Mouse (Mus musculus) telencephalon, adult 2 months (tissue): Measurements from ENCODE around the gene Dcaf1.

Source experiments
- DNase-seq: peaks from one replicate; pipeline ENCODE4 v3.0.0-alpha.2; 2011; ENCODE audit warnings: low read depth, low spot score

Dcaf1 gene

DNA sequence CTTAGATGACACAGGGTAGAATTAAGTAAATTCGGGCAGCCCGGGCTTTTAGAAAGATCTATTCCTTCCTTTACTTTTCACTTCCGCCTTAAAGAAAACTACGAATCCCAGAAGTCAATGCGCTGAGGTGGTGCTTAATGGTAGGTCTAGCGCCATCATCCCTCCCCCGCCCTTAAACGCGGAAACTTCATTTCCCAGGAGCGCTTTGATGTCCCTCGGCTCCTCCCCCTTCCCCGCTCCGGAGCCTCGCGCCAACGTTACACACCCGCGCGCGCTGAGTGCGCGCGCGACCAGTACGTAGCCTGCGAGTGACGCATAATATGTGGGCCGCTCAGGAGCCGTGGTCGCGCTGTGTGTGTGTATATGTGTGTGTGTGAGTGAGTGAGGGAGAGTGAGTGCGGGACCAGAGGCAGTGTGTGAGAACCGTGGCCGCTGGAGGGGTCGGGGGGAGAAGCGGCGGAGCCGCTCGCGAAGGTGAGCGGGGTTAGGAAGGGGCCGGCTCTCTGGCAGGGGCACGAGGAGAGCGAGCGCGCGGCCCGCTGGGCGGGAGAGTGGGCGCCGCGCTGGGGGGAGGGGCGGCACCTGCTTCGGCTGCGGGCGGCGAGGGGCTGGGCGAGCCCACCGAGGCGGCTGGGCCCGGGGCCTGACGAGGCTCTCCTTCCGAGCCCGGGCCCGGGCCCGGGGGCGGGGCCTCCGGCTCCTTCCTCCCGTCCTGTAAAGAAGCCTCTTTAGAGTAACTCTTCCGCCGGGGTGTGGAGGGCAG lies at the start of gene Dcaf1:
Dcaf1 (plus strand) TSS at position 257 of the 763 bp plus-strand sequence.
- peak; percentile 99 for DNase-seq

DNA sequence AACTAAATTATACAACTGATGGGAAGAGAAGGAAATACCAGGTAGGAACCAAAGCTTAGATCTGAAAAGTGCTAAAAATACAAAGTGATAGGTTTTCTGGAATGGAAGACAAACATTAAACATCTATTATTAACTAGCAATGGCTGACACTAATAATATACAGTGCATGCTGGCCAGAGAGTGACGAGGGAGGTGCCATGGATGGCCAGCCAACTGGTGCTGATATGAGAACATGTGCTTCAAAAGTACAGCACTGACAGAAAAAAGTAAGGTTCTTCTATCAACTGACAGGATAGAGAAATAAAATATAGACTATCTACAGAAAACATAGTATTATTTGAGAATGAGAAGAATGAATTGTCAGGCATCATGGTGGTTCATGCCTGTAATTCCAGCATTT lies 45.6 kb upstream of the Dcaf1 start:
- no peak for DNase-seq

DNA sequence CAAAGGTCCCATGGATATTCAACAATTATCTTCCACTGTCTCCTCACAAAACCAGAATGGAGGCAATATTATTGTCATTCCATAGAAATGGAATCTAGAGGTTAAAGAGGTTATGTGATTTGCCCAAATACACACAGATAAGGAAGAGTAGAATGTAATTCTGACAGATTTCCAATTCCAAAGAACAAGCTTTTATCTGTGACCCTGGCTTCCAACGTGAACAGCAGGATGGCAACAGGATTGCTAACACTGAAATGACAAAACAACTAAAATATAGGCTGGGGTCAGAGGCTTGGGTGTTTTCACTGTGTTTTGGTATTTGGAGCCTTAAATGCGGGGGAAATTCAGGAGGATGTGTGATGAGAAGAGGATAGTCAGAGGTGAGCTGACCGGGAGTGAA lies 44.3 kb upstream of the Dcaf1 start:
- DNase-seq, result no peak

DNA sequence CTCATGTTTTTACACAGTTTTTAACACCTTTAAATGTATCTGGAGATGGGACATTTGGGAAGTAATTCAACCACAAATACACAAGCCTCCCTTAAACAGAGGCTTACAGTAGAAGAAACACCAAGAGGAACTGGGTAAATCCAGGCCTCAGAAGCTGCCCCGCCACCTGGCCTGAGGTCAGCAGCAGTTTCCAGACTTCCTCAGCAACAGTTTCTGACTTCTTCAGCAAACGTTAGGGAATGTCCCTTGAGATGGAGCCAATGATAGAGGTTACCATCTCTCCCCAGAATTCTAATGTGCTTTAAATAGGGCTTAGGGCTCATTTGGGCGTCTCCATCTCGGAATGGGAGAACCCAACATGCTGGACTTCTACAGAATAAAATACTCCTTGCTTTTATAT lies 43.4 kb upstream of the Dcaf1 start:
- DNase-seq, result no peak

DNA sequence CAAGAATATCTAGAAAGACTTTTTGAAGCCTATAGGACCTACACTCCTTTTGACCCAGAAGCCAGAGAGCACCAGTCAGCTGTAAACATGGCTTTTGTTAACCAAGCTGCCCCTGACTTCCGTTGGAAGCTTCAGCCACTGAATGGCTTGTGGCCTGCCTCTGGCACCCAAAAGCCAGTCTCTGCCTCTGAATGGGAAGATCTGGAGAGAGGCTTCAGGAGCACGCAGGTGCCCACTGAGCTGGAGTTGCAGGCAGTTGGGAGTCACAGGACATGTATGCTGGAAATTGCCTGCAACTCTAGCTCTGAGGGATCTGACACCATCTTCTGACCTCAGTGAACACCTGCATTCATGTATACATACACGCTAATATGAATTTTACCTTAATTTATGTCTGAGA lies 41.6 kb upstream of the Dcaf1 start:
- no peak for DNase-seq

DNA sequence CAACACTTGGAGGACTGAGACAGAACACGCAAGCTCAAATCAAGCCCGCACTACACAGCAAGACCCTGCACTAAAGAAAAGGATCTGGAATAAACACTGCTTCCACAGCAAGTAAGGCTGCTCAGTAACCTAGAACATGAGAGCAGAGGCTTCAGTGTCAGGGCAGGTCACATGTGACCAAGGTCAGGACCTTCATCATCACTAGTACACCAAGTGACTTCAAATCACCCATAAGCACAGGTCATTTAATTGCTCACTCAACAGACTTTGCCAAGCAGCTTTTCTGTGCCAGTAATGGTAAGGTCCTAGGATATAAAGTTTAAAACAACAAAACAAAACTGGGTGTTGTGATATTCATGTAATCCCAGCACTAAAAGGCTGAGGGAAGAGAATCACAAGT lies 38.1 kb upstream of the Dcaf1 start:
- DNase-seq, result no peak

DNA sequence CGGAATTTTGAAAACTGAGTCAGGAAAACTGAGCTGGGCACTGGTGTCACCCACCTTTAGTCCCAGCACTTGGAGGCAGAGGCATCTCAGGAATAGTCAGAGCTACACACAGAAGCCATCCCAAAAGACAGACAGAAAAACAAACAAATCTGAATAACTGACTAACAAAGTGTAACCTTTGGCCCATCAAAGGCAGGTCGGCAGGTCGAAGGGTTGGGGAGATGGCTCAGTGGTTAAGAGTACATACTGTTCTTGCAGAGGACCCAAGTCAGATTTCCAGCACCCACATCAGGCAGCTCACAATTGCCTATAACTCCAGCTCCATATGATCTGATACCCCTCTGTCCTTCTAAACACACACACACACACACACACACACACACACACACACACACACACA lies 36.5 kb upstream of the Dcaf1 start:
- DNase-seq, result no peak

DNA sequence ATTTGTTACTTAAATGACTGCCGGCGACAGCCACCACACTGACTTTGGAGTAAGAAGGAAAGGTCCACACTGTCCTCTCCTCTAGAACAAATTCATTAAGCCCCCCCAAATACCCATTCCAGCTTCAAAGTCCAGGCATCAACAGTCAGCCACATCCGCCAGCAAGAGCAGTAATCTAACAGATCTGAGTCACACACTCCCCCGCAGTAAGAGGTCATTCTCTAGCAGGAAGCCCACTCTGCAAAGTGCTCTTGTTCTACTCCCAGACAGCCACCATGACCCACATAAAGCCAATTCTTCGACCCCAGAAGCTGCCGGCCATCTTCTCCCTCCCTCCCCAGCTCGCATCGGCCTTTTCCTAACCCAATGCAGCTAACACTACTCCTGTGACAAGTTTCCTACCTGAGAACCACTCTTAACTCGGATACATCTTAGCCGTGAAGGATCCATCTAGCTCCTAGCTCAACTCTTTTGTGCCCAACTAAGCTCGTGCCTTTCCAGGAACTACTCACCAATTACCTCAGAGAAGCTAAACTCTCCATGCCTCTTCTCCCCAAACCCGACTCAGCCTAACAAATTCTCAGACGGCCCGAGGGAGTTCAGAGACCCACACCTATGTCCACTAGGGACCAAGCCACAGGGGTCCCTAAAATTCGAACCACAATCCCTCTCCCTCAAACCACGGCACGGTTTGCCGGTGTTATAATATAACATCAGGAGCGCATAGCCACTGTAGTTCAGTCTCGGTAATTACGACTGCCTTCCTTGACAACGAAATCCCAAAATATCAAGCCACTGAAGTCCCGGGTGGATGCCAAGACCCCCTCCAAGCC lies 33.5 kb upstream of the Dcaf1 start:
- DNase-seq, result no peak

DNA sequence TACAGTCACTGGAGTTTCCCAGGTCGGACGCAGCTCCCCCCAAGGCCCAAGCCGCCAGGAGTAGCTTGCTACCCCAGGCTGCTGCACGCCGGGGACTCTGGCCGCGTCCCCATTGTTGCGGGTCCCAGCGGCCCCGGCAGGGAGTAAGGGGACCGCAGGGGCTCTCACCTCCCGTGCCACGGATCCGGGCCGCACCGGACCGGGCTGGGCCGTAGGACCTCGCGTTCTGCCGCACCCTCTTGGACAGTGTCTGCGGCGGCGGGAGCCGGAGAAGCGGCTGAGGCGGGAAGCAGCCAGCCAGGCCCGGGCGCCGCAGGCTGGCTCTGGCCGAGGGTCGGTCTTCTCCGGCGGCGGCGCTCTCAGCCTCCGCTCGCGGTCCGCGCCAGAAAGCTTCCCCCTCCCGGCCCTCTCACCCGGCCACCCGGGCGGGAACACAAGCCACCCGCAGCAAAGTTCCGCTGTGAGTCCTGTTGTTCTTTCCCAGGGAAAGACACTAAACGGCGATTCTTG lies 32.8 kb upstream of the Dcaf1 start, which contains the start of gene Rad54l2:
Rad54l2 (minus strand) TSS at position 383 of the 510 bp plus-strand sequence.
- peak; percentile 60 for DNase-seq

DNA sequence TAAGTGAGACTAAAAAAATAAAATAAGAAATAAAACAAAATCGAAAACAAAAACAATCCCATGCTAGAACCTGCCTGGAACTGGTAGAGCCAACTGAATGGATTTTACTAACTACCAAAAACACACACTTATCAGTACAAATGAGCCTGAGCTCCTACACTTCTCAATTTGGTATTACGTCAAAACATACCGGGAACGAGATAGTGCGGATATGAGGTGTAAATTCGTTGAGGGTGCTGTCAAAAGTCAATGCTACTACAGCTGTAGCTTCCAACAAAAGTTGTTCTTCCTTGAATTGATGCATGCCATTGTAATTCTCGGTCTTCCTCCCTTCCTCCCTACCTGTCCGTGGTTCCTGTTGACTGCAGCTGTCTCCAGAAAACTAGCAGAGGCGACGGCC lies 32.3 kb upstream of the Dcaf1 start:
- DNase-seq, result no peak

DNA sequence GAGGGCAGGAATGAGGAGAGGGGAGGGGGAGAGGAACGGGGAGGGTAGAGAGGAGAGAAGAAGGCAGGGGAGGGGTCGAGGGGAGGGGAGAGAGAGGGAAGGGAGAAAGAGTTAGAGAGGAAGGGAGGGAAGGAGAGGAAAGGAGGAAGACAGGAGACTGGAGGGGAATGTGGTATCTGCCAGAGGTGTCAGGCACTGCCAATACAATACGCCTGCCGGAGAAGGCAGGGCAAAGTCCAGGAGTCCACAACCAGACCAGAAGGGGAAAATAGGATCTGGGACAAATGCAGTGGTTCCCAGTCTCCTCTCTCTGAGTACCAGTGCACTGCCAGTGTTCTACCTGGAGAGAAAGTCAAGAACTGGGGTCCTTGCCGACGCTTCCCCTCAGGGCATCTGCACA lies 30.8 kb upstream of the Dcaf1 start:
- no peak for DNase-seq

DNA sequence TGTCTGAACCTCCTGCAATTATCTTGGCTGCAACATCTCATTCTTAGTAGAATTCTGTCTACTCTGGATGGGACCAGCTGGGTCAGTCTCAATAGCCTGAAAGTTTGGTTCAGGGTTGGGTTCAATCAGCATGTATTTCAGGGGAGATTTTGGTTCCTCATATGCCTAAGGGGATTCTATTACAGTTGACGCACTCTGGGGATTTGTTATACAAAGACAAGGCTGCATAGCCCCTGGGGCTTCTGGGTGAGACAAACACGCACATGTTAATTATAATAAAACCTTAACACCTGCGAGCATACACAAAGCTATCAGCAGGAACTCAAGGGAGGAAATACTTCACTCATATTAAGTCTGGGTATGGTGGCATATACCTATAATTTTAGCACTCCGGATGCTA lies 15.2 kb upstream of the Dcaf1 start:
- DNase-seq, result no peak

DNA sequence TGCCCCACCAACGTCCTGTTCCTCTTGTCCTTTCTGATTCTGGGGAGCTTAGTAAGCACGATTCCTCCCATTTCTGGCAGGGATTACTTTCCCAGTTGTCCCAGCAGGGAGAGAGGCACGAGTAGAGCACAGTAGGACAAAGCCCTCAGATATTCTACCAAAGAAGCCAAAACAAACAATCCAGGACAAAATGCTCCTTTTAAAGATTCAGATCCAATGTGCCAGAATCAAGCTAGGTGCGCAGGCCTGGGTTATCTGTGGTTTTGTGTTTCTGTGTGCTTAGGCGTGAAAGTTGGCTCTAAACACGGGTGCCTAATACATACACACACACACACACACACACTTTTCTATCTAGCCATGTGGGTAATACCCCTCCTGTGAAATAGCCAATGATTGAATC lies 3.5 kb upstream of the Dcaf1 start:
- DNase-seq, result no peak

DNA sequence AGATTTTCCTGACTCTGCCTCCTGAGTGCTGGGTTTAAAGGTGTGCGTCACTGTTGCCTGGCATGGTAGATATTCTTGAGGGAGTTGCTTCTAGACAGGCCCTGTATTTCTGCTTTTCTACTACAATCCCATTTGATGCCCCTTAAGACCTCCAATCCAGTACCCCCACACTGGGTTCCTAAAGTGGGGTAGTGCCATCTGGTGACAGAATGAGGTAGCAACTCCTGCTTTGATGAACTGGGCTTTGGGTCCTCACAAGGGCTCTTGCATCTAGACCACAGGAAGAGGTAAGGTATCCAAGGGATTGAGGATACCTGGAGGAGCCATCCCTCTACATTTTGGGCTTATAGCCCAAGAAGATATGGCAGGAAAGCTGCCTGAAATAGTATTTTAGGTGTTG lies 2.5 kb upstream of the Dcaf1 start:
- DNase-seq, result no peak

DNA sequence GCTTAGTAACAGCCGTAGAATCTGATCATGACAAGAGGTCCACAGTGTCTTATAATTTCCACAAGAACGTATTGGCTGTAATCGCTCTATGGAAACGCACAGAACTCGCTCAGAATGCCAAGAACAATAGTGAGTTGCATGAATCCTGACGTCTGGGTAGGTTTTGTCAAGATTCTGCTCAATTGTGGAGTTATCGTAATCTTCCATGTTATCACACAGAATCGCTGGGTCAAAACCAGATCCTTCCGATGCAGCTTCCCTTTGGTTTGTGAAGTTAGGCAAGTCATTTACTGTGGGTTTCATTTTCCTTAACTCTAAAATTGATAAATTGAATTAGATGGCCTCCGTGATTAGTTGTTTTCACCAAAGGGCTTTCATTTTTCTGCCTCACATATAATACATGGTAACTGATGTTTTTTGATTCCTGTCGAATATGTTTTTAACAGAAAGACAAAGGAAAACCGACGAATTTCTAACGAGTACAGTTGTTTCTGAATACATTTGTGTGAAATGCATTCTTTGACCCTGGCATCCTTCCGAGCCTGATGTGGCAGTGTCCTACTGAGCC lies 540 bp upstream of the Dcaf1 start:
- DNase-seq, result no peak

DNA sequence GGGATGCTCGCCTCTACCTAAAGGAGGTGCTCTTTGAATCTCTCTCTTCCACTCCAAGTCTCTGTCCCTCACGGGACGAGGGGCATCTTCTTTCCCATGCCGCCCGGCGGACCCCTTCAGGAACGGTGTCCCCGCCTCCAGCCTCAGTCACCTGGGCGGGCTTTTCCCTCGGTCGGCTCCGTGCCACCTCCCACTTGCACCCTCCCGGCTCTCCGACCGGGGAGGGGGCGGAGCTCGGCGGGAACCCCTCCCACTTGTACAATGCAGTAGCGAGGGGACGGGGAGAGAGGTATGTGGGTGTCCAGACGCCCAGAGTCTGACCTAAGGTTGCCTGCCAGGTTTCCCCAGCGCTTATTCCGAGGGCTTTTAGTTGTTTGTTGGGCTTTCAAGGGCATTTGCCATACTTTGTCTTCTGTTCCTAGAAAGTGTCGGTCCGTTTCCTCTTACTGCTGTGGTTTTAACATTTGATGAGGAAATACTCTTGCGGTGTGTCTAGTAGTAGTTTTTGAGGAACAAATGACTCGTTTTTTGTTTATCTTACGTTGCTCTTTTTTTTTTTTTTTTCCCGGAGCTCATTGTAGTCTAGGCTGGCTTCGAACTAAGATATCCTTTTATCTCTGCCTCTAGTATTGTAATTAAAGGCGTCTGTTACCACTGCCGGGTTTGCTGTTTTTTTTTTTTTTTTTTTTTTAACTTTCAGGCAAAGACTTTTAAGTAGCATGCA lies 869 bp downstream of the Dcaf1 start:
- DNase-seq, result peak; percentile 48

DNA sequence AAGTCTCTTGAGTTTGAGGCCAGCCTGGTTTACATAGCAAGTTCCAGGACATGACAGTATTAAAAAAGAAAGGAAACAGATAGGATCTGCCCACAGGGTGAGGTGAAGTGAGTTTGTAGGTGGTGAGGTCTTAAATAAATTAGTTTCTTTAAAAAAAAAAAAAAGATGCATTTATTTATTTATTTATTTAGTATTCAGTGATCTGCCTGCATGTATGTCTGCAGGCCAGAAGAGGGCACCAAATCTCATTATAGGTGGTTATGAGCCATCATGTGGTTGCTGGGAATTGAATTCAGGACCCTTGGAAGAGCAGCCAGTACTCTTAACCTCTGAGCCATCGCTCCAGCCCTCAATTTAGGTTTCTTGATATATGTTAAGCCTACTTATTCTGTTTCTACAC lies 18.9 kb downstream of the Dcaf1 start:
- no peak for DNase-seq

DNA sequence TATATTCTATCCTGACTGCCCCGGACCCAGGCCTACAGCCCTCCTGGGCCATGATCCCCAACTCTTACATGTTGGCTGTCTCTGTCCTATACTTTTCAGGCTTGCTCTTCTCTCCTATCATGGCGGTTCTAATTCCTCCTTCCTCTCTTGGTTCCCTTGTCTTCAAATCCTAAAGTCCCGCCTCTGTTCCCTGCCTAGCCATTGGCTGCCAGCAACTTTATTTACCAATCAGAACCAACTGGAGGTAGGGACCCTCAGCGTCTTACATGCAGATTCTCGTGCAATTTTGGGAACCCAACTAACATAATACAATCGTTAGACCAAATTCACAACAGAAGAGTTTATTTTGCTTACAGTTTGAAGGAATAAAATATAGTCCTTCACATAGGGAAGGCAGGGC lies 21.1 kb downstream of the Dcaf1 start:
- DNase-seq, result no peak

DNA sequence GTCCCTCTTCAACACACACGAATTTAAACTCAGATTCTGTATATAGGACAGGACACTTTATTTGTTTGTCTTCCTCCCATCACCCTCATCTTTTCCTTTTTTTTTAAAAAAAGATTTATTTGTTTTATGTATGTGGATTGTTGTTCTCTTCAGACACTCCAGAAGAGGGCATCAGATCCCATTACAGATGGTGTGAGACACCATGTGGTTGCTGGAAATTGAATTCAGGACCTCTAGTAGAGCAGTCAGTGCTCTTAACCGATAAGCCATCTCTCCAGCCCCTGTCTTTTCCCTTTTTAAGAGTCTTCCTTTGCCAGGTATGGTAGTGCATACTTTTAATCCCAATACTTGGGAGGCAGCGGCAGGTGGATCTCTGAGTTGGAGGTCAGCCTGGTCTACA lies 35.0 kb downstream of the Dcaf1 start:
- DNase-seq, result no peak

DNA sequence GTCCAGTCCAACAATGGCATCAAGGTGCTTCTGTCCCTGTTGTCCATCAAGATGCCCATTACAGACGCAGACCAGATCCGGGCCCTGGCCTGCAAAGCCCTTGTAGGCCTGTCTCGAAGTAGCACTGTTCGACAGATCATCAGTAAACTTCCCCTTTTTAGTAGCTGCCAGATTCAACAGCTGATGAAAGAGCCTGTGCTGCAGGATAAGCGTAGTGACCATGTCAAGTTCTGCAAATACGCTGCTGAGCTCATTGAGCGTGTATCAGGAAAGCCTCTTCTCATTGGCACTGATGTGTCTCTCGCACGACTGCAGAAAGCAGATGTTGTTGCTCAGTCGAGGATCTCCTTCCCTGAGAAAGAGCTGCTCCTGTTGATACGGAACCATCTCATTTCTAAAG lies 36.4 kb downstream of the Dcaf1 start:
- no peak for DNase-seq

DNA sequence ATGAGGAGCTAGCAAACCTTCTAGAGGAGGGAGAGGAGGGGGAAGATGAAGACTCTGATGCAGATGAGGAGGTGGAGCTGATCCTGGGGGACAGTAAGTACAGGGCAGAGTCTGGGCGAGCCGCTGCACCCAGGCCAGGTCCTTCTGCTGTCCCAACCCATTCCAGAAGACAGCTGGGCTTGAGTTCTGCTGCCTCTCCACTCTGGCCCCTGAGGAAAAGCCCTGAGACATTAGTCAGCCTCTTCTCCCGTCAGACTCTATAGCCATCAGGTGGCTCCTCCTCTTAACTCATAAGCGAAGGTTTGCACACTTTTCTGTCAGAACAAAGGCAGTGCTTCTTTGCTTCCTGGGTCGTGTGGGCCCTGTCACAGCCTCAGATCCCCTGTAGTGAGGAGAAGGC lies 52.5 kb downstream of the Dcaf1 start:
- DNase-seq, result no peak

DNA sequence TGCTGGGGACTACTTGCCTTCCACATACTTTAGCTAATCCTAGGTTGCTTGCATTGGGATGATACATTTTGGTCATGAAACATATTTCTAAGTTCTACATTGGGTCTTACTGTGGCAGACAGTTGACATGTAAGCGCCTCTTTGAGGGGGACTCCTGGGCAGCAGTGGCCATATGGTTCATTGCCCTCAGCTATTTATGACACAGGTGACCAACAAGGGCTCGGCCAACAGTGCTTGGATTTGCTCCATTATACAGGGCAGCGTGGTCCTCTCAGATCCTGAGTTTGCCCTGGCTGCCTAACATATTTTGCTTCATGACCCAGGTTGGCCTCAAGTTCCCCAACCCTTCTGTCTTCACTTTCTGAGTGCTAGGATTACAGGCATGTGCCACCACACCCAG lies 55.0 kb downstream of the Dcaf1 start:
- no peak for DNase-seq
